Comparison of ENCODE assay signal across 9 mouse cellular contexts in the genomic region with DNA sequence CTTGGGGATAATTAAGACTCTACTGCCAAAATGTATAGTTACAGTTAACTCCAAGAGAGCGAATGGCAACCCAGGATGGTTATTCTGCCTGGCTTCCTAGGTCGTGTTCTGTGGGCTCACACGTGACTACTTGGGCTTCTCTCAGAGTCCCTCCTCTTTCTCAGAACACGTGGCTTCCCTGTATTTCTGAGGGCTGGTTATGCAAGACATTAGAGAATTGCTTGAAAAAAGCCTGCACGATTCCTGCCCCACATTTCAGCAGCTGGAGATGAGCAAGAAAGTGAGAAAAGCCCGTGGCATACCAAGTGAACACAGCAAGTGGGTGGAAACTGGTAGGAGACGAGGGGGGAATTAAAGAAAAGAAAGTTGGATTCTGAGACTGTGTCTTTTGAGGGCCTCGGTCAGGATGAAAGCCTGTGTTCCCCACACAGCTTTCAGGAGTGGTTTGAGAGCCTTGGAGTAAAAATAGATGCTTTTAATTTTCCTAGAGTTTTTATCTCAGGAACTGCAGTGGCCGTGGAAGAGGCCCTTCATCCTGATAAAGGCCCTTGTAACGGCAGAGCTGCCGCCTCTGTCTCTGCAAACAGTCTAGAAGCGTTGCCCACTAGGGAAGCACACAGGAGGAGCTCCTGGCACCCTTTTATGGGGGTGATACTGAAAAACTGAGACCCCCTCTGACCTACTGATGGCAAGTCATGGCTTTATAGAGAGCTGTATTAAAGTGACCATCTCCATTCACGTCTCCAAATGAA. TPM values are rescaled to one million over a fixed set of nuclear protein-coding genes. Genes with fewer than 3 reads are reported as not detected.
DNase-seq lines count a peak whose midpoint lies in the region; ATAC-seq and TF ChIP-seq lines count a peak whose summit lies in the region.
"Had no signal": no experiment of that assay in that cellular context is flagged by ENCODE, and none has a peak within 500 bp of the region (broad histone marks: within the 10 kb centered on the region; RNA-seq: fewer than 3 reads in every experiment).

No protein-coding gene starts in this region.

- TF ChIP-seq CTCF in cortical plate, adult 2 months (IDR thresholded peaks at IDR 0.05; ENCODE audit: extremely low read depth, insufficient read depth, low read length): no peak

- no peaks in the 10 kb centered on the region for H3K9me3 ChIP-seq in hindbrain, embryonic 13.5 days
- no peaks in the 10 kb centered on the region for H3K9me3 ChIP-seq in hindbrain, embryonic 12.5 days (replicated peaks)
- no peaks in the 10 kb centered on the region for H3K9me3 ChIP-seq in heart, embryonic 14.5 days (ENCODE audit: control insufficient read depth, low read length)

- WGBS in hindbrain, embryonic 13.5 days: 73% methylated on average over 13 of the region's 13 CpGs
- WGBS in hindbrain, embryonic 12.5 days: 78% methylated on average over 13 of the region's 13 CpGs
- 18% methylated on average over 13 of the region's 13 CpGs for WGBS in heart, embryonic 14.5 days

- H3K4me2 ChIP-seq in hindbrain, embryonic 13.5 days: no peak overlapping the region
- H3K4me2 ChIP-seq in hindbrain, embryonic 12.5 days (replicated peaks): no peak overlapping the region
- H3K4me2 ChIP-seq in heart, embryonic 14.5 days (ENCODE audit: low read length): peak overlapping the region; percentile 1; the same call in 1 of the 2 replicates

- no peak overlapping the region for H3K9ac ChIP-seq in hindbrain, embryonic 13.5 days
- no peak overlapping the region for H3K9ac ChIP-seq in hindbrain, embryonic 12.5 days
- H3K9ac ChIP-seq in heart, embryonic 14.5 days (ENCODE audit: low read length): no peak overlapping the region

- H3K27ac ChIP-seq in hindbrain, embryonic 13.5 days: 0 out of 2 replicates have a peak overlapping the region, but pooled peaks have one; percentile 30
- H3K27ac ChIP-seq in hindbrain, embryonic 12.5 days: no peak overlapping the region
- H3K27ac ChIP-seq in cortical plate, adult 2 months (ENCODE audit: insufficient read depth, low read length): peak overlapping the region; percentile 78
- H3K27ac ChIP-seq in heart, embryonic 14.5 days (replicated peaks in 1 of 2; ENCODE audit: control insufficient read depth in 1 of 2, insufficient read depth in 1 of 2, low read depth in 2 of 2, low read length in 2 of 2): peak overlapping the region; percentile 21 to 29; a peak in 3 of 4 replicates

- DNase-seq in lung, postnatal 25 days (ENCODE audit: low spot score): peak; percentile 74
- no peak for DNase-seq in adrenal gland, postnatal 14 days
- DNase-seq in retina, embryonic 14.5 days (ENCODE audit: low spot score): no peak
- no peak for DNase-seq in thymus, postnatal 4 days
- DNase-seq: kidney, postnatal 25 days had no signal

- H3K27me3 ChIP-seq in hindbrain, embryonic 13.5 days: 0 out of 2 replicates have a peak, but pooled peaks cover 4% of the 10 kb centered on the region
- H3K27me3 ChIP-seq in hindbrain, embryonic 12.5 days: no peaks in the 10 kb centered on the region
- H3K27me3 ChIP-seq in heart, embryonic 14.5 days (ENCODE audit: control insufficient read depth, insufficient read depth, low read length): no peaks in the 10 kb centered on the region

- TF ChIP-seq POLR2A in cortical plate, adult 2 months (IDR thresholded peaks at IDR 0.05; ENCODE audit: extremely low read depth, insufficient read depth, low read length): no peak; the same call in 1 of the 2 replicates

- peaks cover 25% of the 10 kb centered on the region for H3K36me3 ChIP-seq in hindbrain, embryonic 13.5 days
- H3K36me3 ChIP-seq in hindbrain, embryonic 12.5 days: peaks cover 19% of the 10 kb centered on the region
- peaks cover 25% of the 10 kb centered on the region for H3K36me3 ChIP-seq in heart, embryonic 14.5 days (ENCODE audit: control insufficient read depth, insufficient read depth, low read length)

- peaks cover 14% of the 10 kb centered on the region for H3K4me1 ChIP-seq in hindbrain, embryonic 13.5 days (replicated peaks)
- H3K4me1 ChIP-seq in hindbrain, embryonic 12.5 days: peaks cover 13% of the 10 kb centered on the region
- peaks cover 17% of the 10 kb centered on the region for H3K4me1 ChIP-seq in cortical plate, adult 2 months (ENCODE audit: control insufficient read depth, insufficient read depth, low read length)
- H3K4me1 ChIP-seq in heart, embryonic 14.5 days (ENCODE audit: control insufficient read depth in 2 of 2, insufficient read depth in 2 of 2, low read length in 2 of 2): peaks cover 20 to 28% of the 10 kb centered on the region in 2 experiments

- no peak for ATAC-seq in hindbrain, embryonic 13.5 days (ENCODE audit: low FRiP score)
- ATAC-seq in hindbrain, embryonic 12.5 days (ENCODE audit: low FRiP score): no peak
- ATAC-seq in heart, embryonic 14.5 days (ENCODE audit: insufficient number of reproducible peaks, insufficient read depth, low FRiP score, low read depth): no peak

- H3K4me3 ChIP-seq in hindbrain, embryonic 13.5 days: no peak overlapping the region
- H3K4me3 ChIP-seq in hindbrain, embryonic 12.5 days: no peak overlapping the region
- no peak overlapping the region for H3K4me3 ChIP-seq in cortical plate, adult 2 months (ENCODE audit: insufficient read depth, low read length)
- no peak overlapping the region for H3K4me3 ChIP-seq in heart, embryonic 14.5 days (ENCODE audit: control insufficient read depth in 1 of 2, insufficient read depth in 1 of 2, low read depth in 1 of 2, low read length in 2 of 2)

RNA-seq across cellular contexts. Expression of a gene that starts 21.6 kb away (rescaled TPM):
- polyA plus RNA-seq in hindbrain, embryonic 13.5 days (2015; fragmentation: Nextera tagmentation; extraction: Ambion mirVana): 12.1 and 13.4 TPM in 2 replicates
- polyA plus RNA-seq in hindbrain, embryonic 12.5 days (2016; fragmentation: Nextera tagmentation; extraction: Ambion mirVana): 2.9 and 3.7 TPM in 2 replicates
- polyA plus RNA-seq in cortical plate, adult 2 months (2012; rRNA removed): 61.1 and 65.1 TPM in 2 replicates
- polyA plus RNA-seq in heart, embryonic 14.5 days (2014; fragmentation: Nextera tagmentation; extraction: Ambion mirVana): 0.09 TPM in 2 replicates
- total RNA-seq in adrenal gland, postnatal 14 days (2021): 0.59 and 1.1 TPM in 2 replicates

RNA-seq across cellular contexts. Expression of a gene that starts 21.8 kb away (rescaled TPM):
- polyA plus RNA-seq in hindbrain, embryonic 13.5 days (2015; fragmentation: Nextera tagmentation; extraction: Ambion mirVana): 44.1 and 45.4 TPM in 2 replicates
- polyA plus RNA-seq in hindbrain, embryonic 12.5 days (2016; fragmentation: Nextera tagmentation; extraction: Ambion mirVana): 41.1 and 46.9 TPM in 2 replicates
- 83.7 and 84.4 TPM in 2 replicates for polyA plus RNA-seq in cortical plate, adult 2 months (2012; rRNA removed)
- 26.6 and 27.1 TPM in 2 replicates for polyA plus RNA-seq in heart, embryonic 14.5 days (2014; fragmentation: Nextera tagmentation; extraction: Ambion mirVana)
- 26.2 and 29.1 TPM in 2 replicates for total RNA-seq in adrenal gland, postnatal 14 days (2021)

RNA-seq across cellular contexts. Expression of a gene that starts 52.5 kb away (rescaled TPM):
- polyA plus RNA-seq in hindbrain, embryonic 13.5 days (2015; fragmentation: Nextera tagmentation; extraction: Ambion mirVana): 6.8 and 7.3 TPM in 2 replicates
- 1.8 and 2.3 TPM in 2 replicates for polyA plus RNA-seq in hindbrain, embryonic 12.5 days (2016; fragmentation: Nextera tagmentation; extraction: Ambion mirVana)
- 39.0 and 41.3 TPM in 2 replicates for polyA plus RNA-seq in cortical plate, adult 2 months (2012; rRNA removed)
- 0.05 and 0.35 TPM in 2 replicates for polyA plus RNA-seq in heart, embryonic 14.5 days (2014; fragmentation: Nextera tagmentation; extraction: Ambion mirVana)
- 1.3 and 1.4 TPM in 2 replicates for total RNA-seq in adrenal gland, postnatal 14 days (2021)
